Mouse (Mus musculus) forebrain, embryonic 15.5 days (tissue): ENCODE data around the gene Ak2. TPM values are rescaled to one million over a fixed set of nuclear protein-coding genes. Genes with fewer than 3 reads are reported as not detected.

ENCODE experiments used
- ATAC-seq: fragments of 200-750 bp; cut with Nextera tagmentation; replicated peaks from 2 replicates; pipeline ENCODE4 v1.8.0; 2017; ENCODE audit warnings: mild to moderate bottlenecking, moderate TSS enrichment, moderate library complexity
- H3K27ac ChIP-seq: fragments of 300-500 bp; sonication (generic); replicated peaks from 2 replicates; pipeline ENCODE4 v1.5.1; 2015; ENCODE audit warnings: mild to moderate bottlenecking, inconsistent platforms
- H3K27me3 ChIP-seq: fragments of 300-500 bp; sonication (generic); 2 replicates; pipeline ENCODE4 v1.6.1; 2015; ENCODE audit warnings: inconsistent platforms
- H3K36me3 ChIP-seq: fragments of 300-500 bp; sonication (generic); 2 replicates; pipeline ENCODE4 v1.6.1; 2015; ENCODE audit warnings: mild to moderate bottlenecking, inconsistent platforms
- H3K4me1 ChIP-seq: fragments of 300-500 bp; sonication (generic); 2 replicates; pipeline ENCODE4 v1.6.1; 2015; ENCODE audit warnings: inconsistent platforms
- H3K4me2 ChIP-seq: fragments of 300-500 bp; sonication (generic); replicated peaks from 2 replicates; pipeline ENCODE4 v1.6.1; 2015; ENCODE audit warnings: mild to moderate bottlenecking, inconsistent platforms
- H3K4me3 ChIP-seq: fragments of 300-500 bp; sonication (generic); 2 replicates; pipeline ENCODE4 v1.5.1; 2015; ENCODE audit warnings: mild to moderate bottlenecking, inconsistent platforms
- H3K9ac ChIP-seq: fragments of 300-500 bp; sonication (generic); replicated peaks from 2 replicates; pipeline ENCODE4 v1.6.1; 2015; ENCODE audit warnings: mild to moderate bottlenecking, inconsistent platforms
- H3K9me3 ChIP-seq: fragments of 300-500 bp; sonication (generic); 2 replicates; pipeline ENCODE4 v1.6.1; 2016; ENCODE audit warnings: inconsistent platforms
- WGBS: fragments of 180-500 bp; shearing (Covaris S2); methylation state at CpG from one replicate; pipeline ENCODE4 v1.1.7; 2015; ENCODE audit warnings: mixed read lengths; 5-methylcytosine and 5-hydroxymethylcytosine counted together
- polyA plus RNA-seq: library from polyadenylated mRNA; unstranded; fragments of >200 nt; fragmentation: Nextera tagmentation; extraction: Ambion mirVana; gene quantifications from 2 replicates; pipeline ENCODE4 v1.2.1, GENCODE M21; 2015

Gene Ak2
- polyA plus RNA-seq, 1 experiment from 2014 or later = 106 TPM

- WGBS = 77% methylated on average over 8 of the region's 8 CpGs
- H3K27me3 ChIP-seq = no peaks in the 10 kb centered on the region
Observed at GRCm38 (mm10) chr4:128997258-128997657, 5.5 kb downstream of the Ak2 start.

DNA sequence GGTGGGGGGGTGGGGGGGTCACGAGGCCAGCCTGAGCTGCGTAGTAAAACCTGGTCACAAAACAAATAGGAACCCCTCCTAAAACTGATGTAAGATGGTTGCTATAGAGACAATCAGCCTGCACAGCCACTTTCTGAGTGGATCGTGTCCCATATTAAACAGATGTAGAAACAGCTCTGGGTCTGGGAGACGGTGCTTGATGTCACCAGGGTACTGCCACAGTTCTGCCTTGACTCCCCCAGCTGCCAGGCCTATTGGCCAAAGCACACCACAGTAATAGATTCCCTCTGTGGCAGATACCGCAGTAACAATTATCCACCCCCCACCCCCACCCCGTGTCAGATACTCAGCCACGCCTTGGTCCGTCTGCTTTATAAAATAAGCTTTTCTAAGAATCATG lies 6.6 kb downstream of the Ak2 start:
- H3K27me3 ChIP-seq = no peaks in the 10 kb centered on the region
- H3K4me1 ChIP-seq = peaks cover 17% of the 10 kb centered on the region
- H3K9me3 ChIP-seq = no peaks in the 10 kb centered on the region
- WGBS = 89% methylated on average over 8 of the region's 8 CpGs
- H3K36me3 ChIP-seq = peaks cover 36% of the 10 kb centered on the region
- H3K9ac ChIP-seq = no peak overlapping the region
- H3K4me2 ChIP-seq = no peak overlapping the region
- no peak overlapping the region for H3K4me3 ChIP-seq
- H3K27ac ChIP-seq = no peak overlapping the region
- no peak for ATAC-seq

More at GRCm38 (mm10) chr4:128997258-128997657, 5.5 kb downstream of the Ak2 start:
- H3K4me1 ChIP-seq = peaks cover 22% of the 10 kb centered on the region
- no peak overlapping the region for H3K9ac ChIP-seq
- no peak overlapping the region for H3K4me2 ChIP-seq
- H3K36me3 ChIP-seq = peaks cover 29% of the 10 kb centered on the region
- H3K4me3 ChIP-seq = no peak overlapping the region
- H3K9me3 ChIP-seq = no peaks in the 10 kb centered on the region
- no peak overlapping the region for H3K27ac ChIP-seq
- no peak for ATAC-seq

DNA sequence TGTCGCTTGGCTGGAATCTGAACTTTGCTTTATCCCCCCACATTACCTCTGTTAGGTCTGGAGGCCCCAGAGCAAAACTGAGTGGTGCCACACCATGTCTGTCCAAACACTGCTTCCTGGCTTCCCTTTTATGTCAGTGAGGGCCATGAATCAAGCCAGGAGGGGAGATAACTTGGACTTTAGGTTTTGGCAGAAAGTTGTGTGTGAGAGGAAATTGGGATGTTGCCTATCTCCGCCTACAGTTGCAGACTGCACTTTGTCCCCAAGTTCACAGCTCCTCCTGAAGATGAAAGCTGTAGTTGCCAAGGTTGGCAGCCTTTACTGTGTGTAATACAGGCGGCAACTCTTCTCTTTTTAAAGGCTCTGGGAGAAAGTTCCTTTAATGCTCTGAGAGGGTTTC lies 9.0 kb downstream of the Ak2 start:
- Histone ChIP-seq H3K27ac (no peak overlapping the region), H3K9me3 (no peaks in the 10 kb centered on the region), H3K4me2 (no peak overlapping the region), H3K4me1 (no peaks in the 10 kb centered on the region), H3K27me3 (no peaks in the 10 kb centered on the region), H3K9ac (no peak overlapping the region), H3K36me3 (peaks cover 48% of the 10 kb centered on the region), H3K4me3 (no peak overlapping the region)
- WGBS = 89% methylated on average over 3 of the region's 3 CpGs
- no peak for ATAC-seq

- H3K27ac ChIP-seq = no peak overlapping the region
- no peaks in the 10 kb centered on the region for H3K4me1 ChIP-seq
- H3K9me3 ChIP-seq = no peaks in the 10 kb centered on the region
- no peak for ATAC-seq
- no peaks in the 10 kb centered on the region for H3K27me3 ChIP-seq
- H3K36me3 ChIP-seq = peaks cover 67% of the 10 kb centered on the region
- 87% methylated on average over 8 of the region's 8 CpGs for WGBS
- no peak overlapping the region for H3K4me2 ChIP-seq
- no peak overlapping the region for H3K9ac ChIP-seq
- H3K4me3 ChIP-seq = no peak overlapping the region
Observed at GRCm38 (mm10) chr4:129003720-129004119, 12.0 kb downstream of the Ak2 start.

- Histone ChIP-seq H3K4me2 (no peak overlapping the region), H3K9me3 (no peaks in the 10 kb centered on the region), H3K36me3 (peaks cover 51% of the 10 kb centered on the region), H3K4me1 (no peaks in the 10 kb centered on the region), H3K27me3 (no peaks in the 10 kb centered on the region), H3K9ac (no peak overlapping the region), H3K27ac (no peak overlapping the region), H3K4me3 (no peak overlapping the region)
- ATAC-seq = no peak
- WGBS = 82% methylated on average over 12 of the region's 12 CpGs
Observed at GRCm38 (mm10) chr4:129008006-129008519, 16.3 kb downstream of the Ak2 start.

DNA sequence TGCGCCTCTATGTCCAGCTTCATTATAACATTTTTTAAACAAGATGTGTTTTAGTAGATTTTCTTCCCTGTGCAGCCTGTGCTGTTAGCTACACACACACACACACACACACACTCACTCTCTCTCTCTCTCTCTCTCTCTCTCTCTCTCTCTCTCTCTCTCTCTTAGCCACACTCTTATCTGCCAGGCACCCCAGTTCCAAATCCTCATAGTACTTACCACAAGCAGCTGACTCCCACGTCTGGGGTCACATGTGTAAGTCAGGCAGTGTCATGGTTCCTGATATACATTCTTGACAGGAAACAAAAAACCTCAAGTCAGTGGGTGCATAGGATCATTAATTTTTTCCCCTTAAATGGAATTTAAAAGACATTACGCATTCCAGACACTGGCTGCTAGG lies 16.9 kb downstream of the Ak2 start:
- peaks cover 47% of the 10 kb centered on the region for H3K36me3 ChIP-seq
- no peak overlapping the region for H3K4me2 ChIP-seq
- no peak overlapping the region for H3K27ac ChIP-seq
- H3K9me3 ChIP-seq = no peaks in the 10 kb centered on the region
- no peaks in the 10 kb centered on the region for H3K4me1 ChIP-seq
- 87% methylated on average over 3 of the region's 3 CpGs for WGBS
- H3K27me3 ChIP-seq = no peaks in the 10 kb centered on the region
- no peak for ATAC-seq
- H3K9ac ChIP-seq = no peak overlapping the region
- no peak overlapping the region for H3K4me3 ChIP-seq

- H3K9ac ChIP-seq = no peak overlapping the region
- H3K27ac ChIP-seq = no peak overlapping the region
- WGBS = 83% methylated on average over 5 of the region's 5 CpGs
- H3K4me2 ChIP-seq = no peak overlapping the region
- no peaks in the 10 kb centered on the region for H3K4me1 ChIP-seq
- H3K4me3 ChIP-seq = no peak overlapping the region
- ATAC-seq = no peak
- H3K27me3 ChIP-seq = no peaks in the 10 kb centered on the region
- no peaks in the 10 kb centered on the region for H3K9me3 ChIP-seq
- H3K36me3 ChIP-seq = peaks cover 42% of the 10 kb centered on the region
Observed at GRCm38 (mm10) chr4:129009521-129009920, 17.8 kb downstream of the Ak2 start.

DNA sequence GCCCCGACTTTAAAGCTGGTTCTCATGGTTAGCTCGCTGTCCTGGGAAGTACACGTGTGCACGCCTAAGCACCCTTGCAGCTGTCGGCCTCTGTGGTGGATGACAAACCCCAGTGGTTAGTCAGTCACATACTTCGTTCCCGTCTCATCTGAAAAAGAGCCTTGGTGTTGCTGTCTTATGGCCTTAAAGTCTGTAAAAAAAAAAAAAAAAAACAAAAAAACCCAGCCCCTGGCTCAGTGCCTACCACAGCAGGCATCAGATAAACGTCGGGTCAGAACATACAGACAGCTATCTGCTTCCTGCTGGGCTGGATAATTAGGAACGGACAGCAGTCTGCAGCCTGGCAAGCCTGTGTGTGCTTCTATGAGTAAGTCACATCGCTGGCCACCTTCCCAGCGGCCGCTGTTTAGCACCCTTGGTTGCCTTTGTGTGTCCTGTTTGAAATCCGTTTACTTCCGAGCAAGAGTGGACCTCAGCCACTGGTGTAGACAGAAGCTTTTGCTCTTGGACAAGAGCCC lies 19.9 kb downstream of the Ak2 start:
- H3K4me3 ChIP-seq = no peak overlapping the region
- H3K9ac ChIP-seq = no peak overlapping the region
- H3K27ac ChIP-seq = peak overlapping the region; percentile 28; the same call in 1 of the 2 replicates
- no peaks in the 10 kb centered on the region for H3K9me3 ChIP-seq
- WGBS = 32% methylated on average over 15 of the region's 15 CpGs
- no peak for ATAC-seq
- H3K4me2 ChIP-seq = no peak overlapping the region
- H3K27me3 ChIP-seq = no peaks in the 10 kb centered on the region
- peaks cover 36% of the 10 kb centered on the region for H3K36me3 ChIP-seq
- no peaks in the 10 kb centered on the region for H3K4me1 ChIP-seq

GRCm38 (mm10) chr4:129013151-129013864 lies 21.6 kb downstream of the Ak2 start:
- Histone ChIP-seq H3K4me3 (no peak overlapping the region), H3K9me3 (no peaks in the 10 kb centered on the region), H3K27me3 (no peaks in the 10 kb centered on the region), H3K36me3 (peaks cover 21% of the 10 kb centered on the region), H3K9ac (no peak overlapping the region), H3K4me1 (no peaks in the 10 kb centered on the region), H3K4me2 (no peak overlapping the region), H3K27ac (no peak overlapping the region)
- ATAC-seq = no peak
- 72% methylated on average over 10 of the region's 10 CpGs for WGBS

GRCm38 (mm10) chr4:129016329-129016728 lies 24.6 kb downstream of the Ak2 start:
- Histone ChIP-seq H3K4me2 (no peak overlapping the region), H3K27me3 (no peaks in the 10 kb centered on the region), H3K9ac (no peak overlapping the region), H3K9me3 (no peaks in the 10 kb centered on the region), H3K27ac (no peak overlapping the region), H3K4me1 (peaks cover 13% of the 10 kb centered on the region), H3K4me3 (no peak overlapping the region), H3K36me3 (no peaks in the 10 kb centered on the region)
- no peak for ATAC-seq
- WGBS = 36% methylated on average over 4 of the region's 4 CpGs

DNA sequence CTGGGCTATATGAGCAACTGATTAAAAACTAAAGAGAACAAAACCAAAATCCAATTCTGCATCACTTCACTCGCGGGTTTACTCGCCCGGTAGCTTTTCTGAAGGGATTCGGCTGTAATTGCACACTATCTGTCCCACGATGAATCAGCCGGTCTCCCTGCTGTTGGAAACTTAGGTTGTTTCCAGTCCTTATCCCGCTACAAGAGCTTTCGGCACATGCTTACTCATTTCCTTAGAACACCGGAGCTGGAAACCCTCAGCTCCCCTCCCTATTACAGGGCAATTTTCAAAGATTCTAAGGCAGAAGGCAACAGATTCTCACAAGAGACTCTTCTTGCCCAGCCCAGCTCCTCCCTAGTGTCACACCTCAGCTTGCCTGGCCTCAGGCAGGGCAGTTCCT lies 25.4 kb downstream of the Ak2 start:
- 91% methylated on average over 10 of the region's 10 CpGs for WGBS

DNA sequence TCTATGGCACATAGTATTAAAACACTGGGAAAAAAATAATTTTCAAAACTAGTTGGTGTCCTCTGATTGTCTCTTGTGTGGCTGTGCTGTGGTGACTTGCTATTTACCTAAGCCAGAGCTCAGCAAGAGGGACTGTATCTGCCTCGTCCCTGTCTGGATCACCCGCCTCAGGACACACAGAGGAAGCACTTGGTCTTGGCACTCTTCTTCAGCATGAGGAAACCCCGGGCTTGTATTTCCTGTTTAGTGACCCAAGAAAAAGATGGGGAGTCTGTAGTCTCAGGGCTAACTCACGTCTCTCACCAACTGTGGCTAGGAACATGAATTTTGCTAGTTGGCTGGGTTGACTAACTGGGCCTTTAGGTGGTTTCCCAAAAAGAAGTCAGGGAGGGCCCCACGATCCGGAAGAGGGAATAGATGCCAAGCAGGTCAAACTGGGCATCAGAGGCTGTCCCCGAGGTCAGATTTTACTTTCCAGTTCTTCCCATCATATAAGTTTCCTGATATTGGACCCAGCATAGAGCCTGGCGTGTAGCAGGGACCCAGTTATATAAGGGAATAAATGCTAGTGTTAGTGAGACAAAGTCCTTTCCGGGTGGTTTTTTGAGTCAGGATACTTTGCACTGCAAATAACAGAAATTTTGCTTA lies 27.2 kb downstream of the Ak2 start:
- no peak for ATAC-seq
- 90% methylated on average over 9 of the region's 9 CpGs for WGBS
- Histone ChIP-seq H3K9ac (no peak overlapping the region), H3K4me1 (peaks cover 13% of the 10 kb centered on the region), H3K4me3 (no peak overlapping the region), H3K27me3 (no peaks in the 10 kb centered on the region), H3K4me2 (no peak overlapping the region), H3K9me3 (no peaks in the 10 kb centered on the region), H3K27ac (no peak overlapping the region), H3K36me3 (no peaks in the 10 kb centered on the region)

More for the DNA sequence above, 25.4 kb downstream of the Ak2 start:
- no peak overlapping the region for H3K27ac ChIP-seq
- no peaks in the 10 kb centered on the region for H3K27me3 ChIP-seq
- no peaks in the 10 kb centered on the region for H3K9me3 ChIP-seq
- no peak overlapping the region for H3K4me3 ChIP-seq
- no peak overlapping the region for H3K4me2 ChIP-seq
- no peaks in the 10 kb centered on the region for H3K36me3 ChIP-seq
- H3K9ac ChIP-seq = no peak overlapping the region
- peaks cover 13% of the 10 kb centered on the region for H3K4me1 ChIP-seq
- ATAC-seq = no peak
